Mouse (Mus musculus) gastrocnemius, adult 2 months (tissue): ENCODE measurements around the gene Angptl4. TPM values are rescaled to one million over a fixed set of nuclear protein-coding genes. Genes with fewer than 3 reads are reported as not detected.

Experiments used
- DNase-seq: peaks from one replicate; pipeline ENCODE4 v3.0.0; 2022
- H3K27ac ChIP-seq: fragments of 200-600 bp; 2 replicates; pipeline ENCODE4 v1.8.1; 2022; ENCODE audit warnings: mild to moderate bottlenecking
- H3K4me3 ChIP-seq: fragments of 200-600 bp; 2 replicates; pipeline ENCODE4 v1.8.1; 2022; ENCODE audit warnings: mild to moderate bottlenecking, moderate library complexity
- CTCF ChIP-seq: fragments of 200-600 bp; IDR thresholded peaks from 2 replicates; pipeline ENCODE4 v1.8.1; 2022; ENCODE audit warnings: antibody characterized with exemption, mild to moderate bottlenecking, moderate library complexity
- intact Hi-C: fragments of 180-260 bp; cut with DNase I; formaldehyde crosslinking; loops from one replicate; pipeline ENCODE4 v1.15.1; 2025
- total RNA-seq, 2 experiments: library from RNA; stranded (reverse); gene quantifications; 2 replicates each; pipeline ENCODE4 v1.2.3; 2021

Gene Angptl4
- total RNA-seq, 2 experiments from 2014 or later: 1.4 to 5.9 TPM

GRCm38 (mm10) chr17:33773426-33773825, 8.2 kb downstream of the Angptl4 start:
- Histone ChIP-seq H3K4me3 (no peak overlapping the region), H3K27ac (no peak overlapping the region)
- intact Hi-C loops: no loop called here
- TF ChIP-seq CTCF: no peak
- DNase-seq: no peak

DNA sequence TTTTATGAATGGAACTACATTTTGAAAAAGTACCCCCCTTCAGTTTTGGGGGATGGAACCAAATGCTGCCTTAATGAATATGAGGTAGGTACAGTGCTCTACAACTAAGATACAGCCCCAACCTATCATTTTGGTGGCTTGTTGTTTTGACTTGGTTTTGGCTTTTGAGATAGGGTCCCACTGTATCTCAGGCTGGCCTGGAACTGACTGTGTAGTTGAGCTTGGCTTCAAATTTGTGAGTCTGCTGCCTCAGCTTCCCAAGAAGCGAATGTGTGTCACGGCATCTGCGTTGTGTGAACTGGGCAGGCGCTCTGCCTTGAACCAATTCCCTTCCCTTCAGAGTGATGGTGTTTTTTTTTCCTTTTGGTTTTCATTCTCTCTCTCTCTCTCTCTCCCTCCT, 10.0 kb downstream of the Angptl4 start:
- intact Hi-C loops: no loop called here

GRCm38 (mm10) chr17:33766389-33766788, 15.2 kb downstream of the Angptl4 start:
- no peak for DNase-seq
- no peak for TF ChIP-seq CTCF
- intact Hi-C loops: no loop called here
- Histone ChIP-seq H3K4me3 (no peak overlapping the region), H3K27ac (no peak overlapping the region)

More for the DNA sequence above, 10.0 kb downstream of the Angptl4 start:
- no peak overlapping the region for H3K4me3 ChIP-seq
- DNase-seq: no peak
- no peak overlapping the region for H3K27ac ChIP-seq
- TF ChIP-seq CTCF: no peak

GRCm38 (mm10) chr17:33760255-33761165, 21.1 kb downstream of the Angptl4 start, which contains the start of gene Rab11b:
Rab11b (minus strand) TSS chr17:33760530.
- DNase-seq: peak; percentile 99
- Histone ChIP-seq H3K27ac (peak within 1 kb of the TSS; percentile 99), H3K4me3 (peak within 1 kb of the TSS; percentile 99)
- peak; percentile 19; the same call in 1 of the 2 replicates for TF ChIP-seq CTCF
- intact Hi-C loops: no loop called here

- TF ChIP-seq CTCF: no peak
- intact Hi-C loops: loop anchor here (5.0 kb wide), 1 partner anchor 43 kb away; the partner anchor contains the start of gene March2
- H3K27ac ChIP-seq: peak overlapping the region; percentile 99
- H3K4me3 ChIP-seq: peak overlapping the region; percentile 99
- DNase-seq: peak; percentile 97
Measured at GRCm38 (mm10) chr17:33759767-33760254, 21.8 kb downstream of the Angptl4 start.

DNA sequence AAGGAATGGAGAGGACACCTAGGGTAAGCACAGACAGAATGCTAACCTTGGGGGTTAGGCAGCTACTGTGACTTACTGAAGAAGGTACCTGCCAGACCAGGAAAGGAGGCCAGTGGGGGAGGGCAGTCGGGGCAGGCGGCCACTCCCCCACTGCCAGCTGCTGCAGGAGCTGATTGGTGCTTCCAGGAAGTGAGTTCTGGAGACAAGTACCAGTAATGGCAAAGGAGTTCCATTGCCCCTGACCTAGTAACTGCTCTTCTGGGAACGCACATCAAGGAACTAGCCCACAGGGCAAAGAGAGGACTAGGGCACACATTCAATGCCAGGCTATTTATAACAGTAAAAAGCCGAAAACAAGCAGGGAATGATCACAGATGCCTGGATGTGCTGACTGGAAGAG, 24.4 kb downstream of the Angptl4 start:
- intact Hi-C loops: loop anchor here (2.0 to 5.0 kb wide), 2 partner anchors 22 to 40 kb away; partner anchors contain the start of gene March2
- TF ChIP-seq CTCF: no peak
- peak; percentile 85 for DNase-seq
- Histone ChIP-seq H3K4me3 (peak overlapping the region; percentile 57), H3K27ac (peak overlapping the region; percentile 99)

- DNase-seq: peak; percentile 56
- H3K27ac ChIP-seq: peak overlapping the region; percentile 99
Measured at GRCm38 (mm10) chr17:33756108-33756790, 25.4 kb downstream of the Angptl4 start.

GRCm38 (mm10) chr17:33755418-33756107, 26.1 kb downstream of the Angptl4 start:
- Histone ChIP-seq H3K4me3 (peak overlapping the region; percentile 32), H3K27ac (peak overlapping the region; percentile 99)
- TF ChIP-seq CTCF: no peak
- intact Hi-C loops: loop anchor here (2.0 to 5.0 kb wide), 2 partner anchors 23 to 38 kb away; partner anchors contain the start of gene March2
- DNase-seq: peak; percentile 26

More at GRCm38 (mm10) chr17:33756108-33756790, 25.4 kb downstream of the Angptl4 start:
- TF ChIP-seq CTCF: no peak
- peak overlapping the region; percentile 33 for H3K4me3 ChIP-seq
- intact Hi-C loops: loop anchor here (2.0 to 5.0 kb wide), 2 partner anchors 23 to 39 kb away; partner anchors contain the start of gene March2

GRCm38 (mm10) chr17:33754656-33755055, 27.0 kb downstream of the Angptl4 start:
- Histone ChIP-seq H3K27ac (peak overlapping the region; percentile 99), H3K4me3 (no peak overlapping the region; the same call in 1 of the 2 replicates)
- intact Hi-C loops: loop anchor here (5.0 kb wide), 1 partner anchor 37 kb away; the partner anchor contains the start of gene March2
- no peak for TF ChIP-seq CTCF
- no peak for DNase-seq

DNA sequence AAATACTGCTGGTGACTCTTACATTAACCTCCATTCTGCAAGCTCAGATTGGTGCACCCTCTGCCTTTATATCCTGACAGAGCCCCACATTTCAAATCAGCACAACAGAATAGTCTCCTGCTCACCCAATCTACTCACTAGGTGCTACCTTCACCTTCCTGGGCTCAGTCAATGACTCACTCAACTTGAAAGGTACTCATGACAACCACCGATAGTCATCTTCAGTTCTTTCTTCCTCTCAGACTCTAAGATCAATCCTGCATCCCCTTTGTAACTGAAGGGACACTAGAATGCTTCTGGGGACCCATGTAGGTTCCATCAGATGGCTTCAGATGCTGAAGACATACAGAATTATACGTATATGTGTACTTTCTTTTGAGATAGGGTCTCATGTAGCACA, 29.3 kb downstream of the Angptl4 start:
- H3K27ac ChIP-seq: peak overlapping the region; percentile 46; the same call in 1 of the 2 replicates
- TF ChIP-seq CTCF: no peak
- no peak overlapping the region for H3K4me3 ChIP-seq
- no peak for DNase-seq
- intact Hi-C loops: no loop called here

GRCm38 (mm10) chr17:33751181-33751580, 30.4 kb downstream of the Angptl4 start:
- Histone ChIP-seq H3K4me3 (no peak overlapping the region), H3K27ac (peak overlapping the region; percentile 12; the same call in 1 of the 2 replicates)
- no peak for TF ChIP-seq CTCF
- intact Hi-C loops: no loop called here
- peak; percentile 29 for DNase-seq

GRCm38 (mm10) chr17:33749451-33749850, 32.2 kb downstream of the Angptl4 start:
- DNase-seq: peak; percentile 43
- Histone ChIP-seq H3K27ac (peak overlapping the region; percentile 4; the same call in 1 of the 2 replicates), H3K4me3 (no peak overlapping the region)
- intact Hi-C loops: no loop called here
- TF ChIP-seq CTCF: no peak
